Mouse (Mus musculus) retina, adult 2 months (tissue): ENCODE data around the gene Sf3a2.
"Not testable (repeated sequence)": the region's sequence is repeated elsewhere in the genome, so short reads cannot be mapped to it uniquely, and the experiment has no call there.

Experiments
- DNase-seq: peaks from one replicate; pipeline ENCODE4 v3.0.0-alpha.2; 2012; ENCODE audit warnings: low read depth, low spot score

Gene Sf3a2

DNA sequence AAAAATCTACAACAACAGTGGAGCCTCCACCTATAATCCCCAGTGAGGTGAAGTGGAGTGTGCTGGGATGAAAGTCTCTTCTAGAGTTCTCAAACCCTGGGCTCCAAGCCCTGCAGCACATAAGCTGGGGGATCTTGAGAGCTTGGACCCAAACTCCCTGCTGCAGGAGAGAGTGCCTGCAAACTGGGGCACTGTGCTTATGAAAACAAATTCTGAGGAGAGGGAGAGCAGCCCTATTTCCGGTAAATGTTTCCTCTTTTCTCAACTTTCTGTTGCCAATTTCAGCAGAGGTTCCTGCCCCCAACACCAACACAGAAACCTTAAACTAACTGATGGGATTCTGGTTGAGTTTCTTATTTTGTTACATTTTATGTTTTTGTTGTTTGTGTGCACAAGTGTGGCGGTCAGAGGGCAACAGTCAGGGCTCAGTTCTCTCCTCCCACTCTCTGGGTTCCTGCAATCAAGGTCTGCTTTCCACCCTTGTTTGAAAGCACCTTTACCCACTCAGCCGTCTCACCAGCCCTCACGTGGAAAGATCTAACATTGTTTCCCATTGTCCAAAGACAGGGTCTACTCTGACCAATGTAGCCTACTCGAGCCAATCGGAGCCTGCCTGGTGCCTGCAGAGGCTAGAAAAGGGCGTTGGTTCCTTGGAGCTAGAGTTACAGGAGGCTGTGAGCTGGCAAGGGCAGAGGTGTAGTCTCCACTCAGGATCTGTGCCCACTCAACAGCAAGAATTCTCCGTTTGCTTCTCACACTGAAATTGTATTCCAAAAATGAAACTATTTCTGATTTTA lies 26.0 kb downstream of the Sf3a2 start:
- DNase-seq: no peak

DNA sequence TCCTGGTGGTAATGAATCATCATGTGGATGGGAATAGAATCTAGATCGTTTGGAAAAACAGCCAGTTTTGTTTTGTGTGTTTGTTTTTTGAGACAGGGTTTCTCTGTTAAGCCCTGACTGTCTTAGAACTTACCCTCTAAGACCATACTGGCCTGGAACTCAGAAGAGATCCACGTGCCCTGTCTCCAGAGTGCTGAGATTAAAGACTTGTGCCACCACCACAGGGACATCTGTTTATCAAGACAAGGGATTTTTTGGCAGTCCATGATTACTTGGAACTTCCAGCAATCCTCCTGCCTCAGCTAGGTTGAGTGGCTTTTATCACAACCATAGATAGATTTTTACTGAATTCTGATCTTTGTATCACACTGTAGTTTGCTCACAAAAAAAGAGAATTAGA lies 26.8 kb downstream of the Sf3a2 start:
- DNase-seq: no peak

GRCm38 (mm10) chr10:80826151-80827062 lies 28.4 kb downstream of the Sf3a2 start, which contains the start of gene Oaz1:
Gene Oaz1, plus strand, starts transcription at chr10:80826656.
- peak; percentile 100 for DNase-seq

GRCm38 (mm10) chr10:80827063-80827869 lies 29.3 kb downstream of the Sf3a2 start:
- no peak for DNase-seq

DNA sequence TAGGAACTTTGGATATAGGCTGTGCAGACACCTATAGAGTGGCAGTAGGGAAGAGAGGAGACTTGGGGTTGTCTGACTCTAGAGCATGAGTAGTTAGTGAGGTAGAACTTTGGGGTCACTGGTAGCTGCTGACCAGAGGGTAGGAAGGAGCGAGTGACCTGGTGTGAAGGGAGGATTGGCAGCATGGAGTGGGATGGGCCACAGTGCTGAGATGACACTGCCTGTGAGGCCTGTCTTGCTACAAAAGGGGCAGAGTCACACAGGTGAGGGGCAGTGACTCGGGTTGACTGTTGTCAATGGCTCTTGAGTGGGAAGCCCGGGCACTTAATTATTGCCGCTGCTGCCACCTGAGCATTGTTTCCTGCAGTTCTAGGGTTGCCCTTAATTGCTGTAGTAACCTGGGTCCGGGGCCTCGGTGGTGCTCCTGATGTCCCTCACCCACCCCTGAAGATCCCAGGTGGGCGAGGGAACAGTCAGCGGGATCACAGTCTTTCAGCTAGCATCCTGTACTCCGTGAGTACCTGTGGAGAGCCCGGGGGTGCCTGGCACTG lies 29.9 kb downstream of the Sf3a2 start:
- DNase-seq: no peak

- DNase-seq: not testable (repeated sequence)
Observed at GRCm38 (mm10) chr10:80828587-80828986, 30.6 kb downstream of the Sf3a2 start.

DNA sequence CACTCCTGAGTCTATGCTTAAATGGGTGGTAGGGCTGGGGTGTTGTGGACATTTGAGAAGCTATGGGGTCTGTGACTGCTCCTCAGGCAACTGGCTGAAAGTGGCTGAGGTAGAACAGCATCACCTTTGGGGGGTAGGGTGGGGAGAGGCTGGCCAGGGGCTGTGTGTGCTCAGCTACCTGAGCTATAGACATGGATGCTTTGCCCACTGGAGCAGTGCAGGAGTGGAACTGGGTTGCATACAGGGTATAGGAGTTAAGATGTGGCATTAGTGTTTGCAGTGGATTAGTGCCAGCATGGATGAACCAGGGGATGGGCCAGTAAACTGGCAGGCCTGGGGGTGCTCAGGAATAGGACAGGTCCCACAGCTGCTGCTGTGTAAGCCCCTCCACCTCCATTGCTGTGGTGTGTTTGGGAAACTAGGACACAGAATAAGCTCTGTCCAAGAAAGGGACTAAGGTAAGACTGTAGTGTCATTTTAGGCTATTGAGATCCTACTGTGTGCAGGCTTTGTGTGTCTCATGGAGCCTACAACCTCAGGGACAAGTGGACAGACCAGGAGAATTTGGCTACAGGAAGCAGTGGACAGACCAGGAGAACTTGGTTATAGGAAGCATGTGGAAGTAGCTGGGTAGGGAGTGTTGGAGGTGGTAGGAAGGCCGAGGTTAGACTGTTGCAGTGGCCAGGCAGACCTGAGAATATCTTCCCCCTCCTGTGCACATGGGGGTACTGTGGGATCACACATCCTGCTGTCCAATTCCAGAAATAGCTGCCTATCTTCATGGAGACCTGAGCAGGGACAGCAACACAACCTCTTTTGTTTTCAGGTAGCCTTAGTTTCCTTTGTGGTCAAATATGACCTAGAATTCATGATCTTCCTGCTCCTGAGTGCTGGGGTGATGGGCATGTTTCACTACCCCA lies 31.6 kb downstream of the Sf3a2 start:
- no peak for DNase-seq

GRCm38 (mm10) chr10:80831136-80831535 lies 33.1 kb downstream of the Sf3a2 start:
- no peak for DNase-seq

GRCm38 (mm10) chr10:80832818-80833217 lies 34.8 kb downstream of the Sf3a2 start:
- no peak for DNase-seq

DNA sequence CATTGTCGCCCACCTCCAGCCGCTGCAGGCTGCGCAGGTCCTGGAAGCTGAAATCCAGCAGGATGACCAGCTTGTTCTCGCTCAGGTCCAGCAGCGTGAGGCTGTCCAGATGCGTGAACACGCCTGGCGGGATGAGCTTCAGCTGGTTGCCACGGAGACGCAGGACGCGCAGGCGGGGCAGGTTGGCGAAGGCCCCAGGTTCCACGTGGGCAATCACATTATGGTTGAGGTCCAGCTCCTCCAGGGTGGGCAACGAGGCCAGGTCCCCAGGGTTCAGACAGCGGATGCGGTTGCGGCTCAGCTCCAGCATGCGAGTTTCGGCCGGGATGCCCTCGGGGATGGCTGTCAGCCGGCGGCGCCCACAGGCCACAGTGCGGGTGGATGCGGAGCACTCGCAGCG lies 37.6 kb downstream of the Sf3a2 start:
- no peak for DNase-seq

GRCm38 (mm10) chr10:80836949-80837379 lies 39.0 kb downstream of the Sf3a2 start:
- no peak for DNase-seq

- peak; percentile 78 for DNase-seq
Observed at GRCm38 (mm10) chr10:80837827-80838226, 39.8 kb downstream of the Sf3a2 start.

- DNase-seq: no peak
Observed at GRCm38 (mm10) chr10:80838346-80838912, 40.4 kb downstream of the Sf3a2 start.

DNA sequence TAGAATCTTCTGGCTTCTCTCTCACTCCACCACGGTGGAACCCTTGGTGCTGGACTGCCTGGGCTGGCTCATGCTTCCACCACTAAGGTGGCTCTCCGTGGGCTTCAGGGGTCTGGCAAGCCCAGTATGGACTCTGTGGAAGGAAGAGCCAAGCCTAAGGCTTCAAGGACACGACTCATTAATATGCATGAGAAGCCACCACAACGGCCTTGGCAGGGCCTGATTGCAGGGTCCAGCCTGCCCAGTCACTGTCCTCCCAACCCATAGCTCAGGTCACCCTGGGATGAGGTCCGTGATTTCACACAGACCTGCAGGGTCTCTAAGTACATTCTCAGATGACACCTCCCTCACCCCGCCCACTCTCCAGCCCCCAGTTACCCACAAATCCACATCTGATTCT lies 41.9 kb downstream of the Sf3a2 start:
- no peak for DNase-seq

DNA sequence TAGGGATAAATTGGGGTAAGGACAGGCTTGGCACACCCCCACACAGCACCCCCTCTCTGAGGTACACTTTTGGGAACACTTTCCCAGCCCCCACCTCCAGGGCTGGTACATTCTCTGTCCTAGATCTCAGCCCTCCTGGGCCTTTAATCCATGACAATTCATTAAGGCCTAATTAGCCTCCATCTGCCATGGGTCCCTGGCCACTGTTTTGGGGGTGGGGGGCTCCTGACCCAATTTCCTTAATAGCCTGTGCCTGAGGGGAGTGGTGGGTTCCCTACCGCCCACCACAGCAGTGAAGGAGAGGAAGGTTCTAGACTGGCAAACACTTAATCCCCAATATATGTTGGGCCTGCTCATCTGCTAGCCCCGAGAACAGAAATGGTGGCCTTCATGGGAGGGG lies 43.7 kb downstream of the Sf3a2 start:
- no peak for DNase-seq

DNA sequence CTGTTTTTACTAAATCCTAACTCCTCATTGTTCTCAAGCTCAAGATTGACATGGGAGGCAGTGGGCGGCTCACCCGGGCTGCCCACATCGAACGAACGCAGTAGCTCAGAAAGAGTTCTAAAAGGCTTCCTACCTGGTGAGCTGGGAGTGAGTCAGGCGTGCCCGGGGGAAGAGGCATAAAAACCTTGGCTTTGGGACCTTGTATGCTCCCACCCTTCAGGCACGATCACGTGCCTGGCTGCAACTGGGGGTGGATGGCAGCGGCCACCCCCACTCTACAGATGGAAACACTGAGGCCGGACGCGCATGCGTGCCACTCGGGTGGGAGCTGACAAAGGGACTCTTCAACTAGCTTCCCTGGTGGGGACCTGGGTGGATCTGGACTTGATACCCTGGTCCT lies 44.3 kb downstream of the Sf3a2 start:
- no peak for DNase-seq

- no peak for DNase-seq
Observed at GRCm38 (mm10) chr10:80843087-80843930, 45.3 kb downstream of the Sf3a2 start.

DNA sequence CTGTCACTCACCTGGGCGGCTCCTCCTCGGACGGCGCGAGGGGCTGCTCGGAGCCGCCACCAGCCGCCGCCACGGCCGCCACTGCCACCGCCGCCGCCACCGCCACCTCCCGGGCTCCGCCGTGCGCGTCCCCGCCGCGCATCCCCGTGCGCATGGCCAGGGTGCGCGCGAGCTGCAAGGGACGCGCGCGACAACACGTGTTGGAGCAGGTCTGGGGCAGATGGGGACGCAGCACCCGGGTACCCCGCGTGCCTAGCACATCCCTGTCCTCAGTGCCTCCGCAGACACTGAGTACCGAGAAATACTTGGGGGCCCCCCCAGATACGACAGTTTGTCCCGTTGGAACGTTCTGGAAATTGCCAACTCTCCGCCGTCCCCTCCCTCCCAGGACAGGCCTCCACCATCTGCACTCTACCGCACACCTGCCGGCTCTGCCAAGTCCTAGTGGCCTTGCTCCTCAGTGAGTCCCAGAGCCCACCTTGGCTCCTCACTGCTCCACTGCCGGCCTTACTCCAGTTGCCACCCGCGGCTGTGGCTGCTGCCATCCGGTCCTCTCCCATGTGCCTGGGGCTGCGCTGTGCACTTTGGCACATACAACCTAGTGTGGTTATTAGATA lies 46.0 kb downstream of the Sf3a2 start, which contains the start of gene Lingo3:
Gene Lingo3, minus strand, starts transcription at position 109 of the 617 bp plus-strand sequence.
- peak; percentile 60 for DNase-seq
